Mouse (Mus musculus) intestine, embryonic 14.5 days (tissue): ENCODE data around the gene Prkce. TPM values are rescaled to one million over a fixed set of nuclear protein-coding genes. Genes with fewer than 3 reads are reported as not detected.

Experiments used
- ATAC-seq: fragments of 200-750 bp; cut with Nextera tagmentation; replicated peaks from 2 replicates; pipeline ENCODE4 v1.8.0; 2017; ENCODE audit warnings: low read depth, moderate number of reproducible peaks, moderate TSS enrichment, moderate library complexity; ENCODE audit not compliant: low FRiP score, low TSS enrichment
- DNase-seq: peaks from one replicate; pipeline ENCODE4 v3.0.0-alpha.2; 2018; ENCODE audit warnings: low spot score
- H3K27ac ChIP-seq: fragments of 300-500 bp; sonication (generic); 2 replicates; pipeline ENCODE4 v1.5.1; 2014; ENCODE audit warnings: low read depth, mild to moderate bottlenecking, control low read depth
- H3K27me3 ChIP-seq: fragments of 300-500 bp; sonication (generic); replicated peaks from 2 replicates; pipeline ENCODE4 v1.6.1; 2014; ENCODE audit warnings: low read length, control low read depth; ENCODE audit not compliant: control insufficient read depth, insufficient read depth
- H3K36me3 ChIP-seq: fragments of 300-500 bp; sonication (generic); 2 replicates; pipeline ENCODE4 v1.6.1; 2014; ENCODE audit warnings: low read length, control low read depth; ENCODE audit not compliant: control insufficient read depth, insufficient read depth
- H3K4me1 ChIP-seq: fragments of 300-500 bp; sonication (generic); replicated peaks from 2 replicates; pipeline ENCODE4 v1.6.1; 2014; ENCODE audit warnings: low read length, control low read depth, mixed read lengths; ENCODE audit not compliant: control insufficient read depth, insufficient read depth
- H3K4me2 ChIP-seq: fragments of 300-500 bp; sonication (generic); 2 replicates; pipeline ENCODE4 v1.6.1; 2014; ENCODE audit warnings: low read length
- H3K4me3 ChIP-seq: fragments of 300-500 bp; sonication (generic); 2 replicates; pipeline ENCODE4 v1.5.1; 2014; ENCODE audit warnings: low read depth, low read length, control low read depth, mixed read lengths
- H3K9ac ChIP-seq: fragments of 300-500 bp; sonication (generic); 2 replicates; pipeline ENCODE4 v1.6.1; 2014; ENCODE audit warnings: mild to moderate bottlenecking, low read length
- H3K9me3 ChIP-seq: fragments of 300-500 bp; sonication (generic); 2 replicates; pipeline ENCODE4 v1.6.1; 2016; ENCODE audit warnings: low read length, control low read depth; ENCODE audit not compliant: control insufficient read depth
- WGBS: fragments of 180-500 bp; shearing (Covaris S2); extraction: QIAGEN DNeasy Blood & Tissue Kit; methylation state at CpG from one replicate; pipeline ENCODE4 v1.1.7; 2014; 5-methylcytosine and 5-hydroxymethylcytosine counted together
- polyA plus RNA-seq: library from polyadenylated mRNA; unstranded; fragments of >200 nt; fragmentation: Nextera tagmentation; extraction: Ambion mirVana; gene quantifications from 2 replicates; pipeline ENCODE4 v1.2.1, GENCODE M21; 2014

The Prkce gene
- polyA plus RNA-seq, 1 experiment from 2014 or later = 7.5 TPM

- H3K27me3 ChIP-seq = no peaks in the 10 kb centered on the region
- H3K4me3 ChIP-seq = no peak overlapping the region
- no peak overlapping the region for H3K9ac ChIP-seq
- H3K4me1 ChIP-seq = peaks cover 27% of the 10 kb centered on the region
- H3K27ac ChIP-seq = no peak overlapping the region
- no peaks in the 10 kb centered on the region for H3K36me3 ChIP-seq
- H3K9me3 ChIP-seq = no peaks in the 10 kb centered on the region
- DNase-seq (no peak), ATAC-seq (no peak)
- H3K4me2 ChIP-seq = no peak overlapping the region
- 19% methylated on average over 17 of the region's 17 CpGs for WGBS
Measured at GRCm38 (mm10) chr17:86379405-86380137, 212.0 kb downstream of the Prkce start.

GRCm38 (mm10) chr17:86381464-86381863 is 213.9 kb downstream of the Prkce start:
- no peak for DNase-seq
- Histone ChIP-seq H3K4me3 (no peak overlapping the region), H3K9ac (no peak overlapping the region), H3K36me3 (no peaks in the 10 kb centered on the region), H3K27ac (no peak overlapping the region), H3K9me3 (no peaks in the 10 kb centered on the region), H3K4me2 (no peak overlapping the region), H3K4me1 (peaks cover 27% of the 10 kb centered on the region), H3K27me3 (no peaks in the 10 kb centered on the region)
- ATAC-seq = no peak
- 91% methylated on average over 9 of the region's 9 CpGs for WGBS

- no peak for DNase-seq
- ATAC-seq = no peak
Measured at GRCm38 (mm10) chr17:86382885-86383284, 215.3 kb downstream of the Prkce start.

GRCm38 (mm10) chr17:86383699-86384572 is 216.4 kb downstream of the Prkce start:
- Histone ChIP-seq H3K4me2 (no peak overlapping the region), H3K9me3 (no peaks in the 10 kb centered on the region), H3K9ac (no peak overlapping the region), H3K27ac (no peak overlapping the region), H3K27me3 (no peaks in the 10 kb centered on the region), H3K4me1 (peaks cover 25% of the 10 kb centered on the region), H3K36me3 (no peaks in the 10 kb centered on the region), H3K4me3 (no peak overlapping the region)
- ATAC-seq (no peak), DNase-seq (no peak)
- WGBS = 61% methylated on average over 18 of the region's 18 CpGs

More at GRCm38 (mm10) chr17:86382885-86383284, 215.3 kb downstream of the Prkce start:
- no peak overlapping the region for H3K27ac ChIP-seq
- WGBS = 31% methylated on average over 2 of the region's 2 CpGs
- no peak overlapping the region for H3K9ac ChIP-seq
- no peak overlapping the region for H3K4me2 ChIP-seq
- no peak overlapping the region for H3K4me3 ChIP-seq
- no peaks in the 10 kb centered on the region for H3K36me3 ChIP-seq
- H3K4me1 ChIP-seq = peaks cover 27% of the 10 kb centered on the region
- H3K27me3 ChIP-seq = no peaks in the 10 kb centered on the region
- no peaks in the 10 kb centered on the region for H3K9me3 ChIP-seq

- Histone ChIP-seq H3K27me3 (no peaks in the 10 kb centered on the region), H3K9me3 (no peaks in the 10 kb centered on the region), H3K27ac (no peak overlapping the region), H3K4me2 (no peak overlapping the region), H3K9ac (no peak overlapping the region), H3K4me1 (no peaks in the 10 kb centered on the region), H3K4me3 (no peak overlapping the region), H3K36me3 (no peaks in the 10 kb centered on the region)
- DNase-seq (no peak), ATAC-seq (no peak)
- 88% methylated on average over 5 of the region's 5 CpGs for WGBS
Measured at GRCm38 (mm10) chr17:86392475-86392874, 224.9 kb downstream of the Prkce start.

GRCm38 (mm10) chr17:86393191-86393590 is 225.6 kb downstream of the Prkce start:
- ATAC-seq (no peak), DNase-seq (no peak)
- no peak overlapping the region for H3K4me2 ChIP-seq
- H3K9ac ChIP-seq = no peak overlapping the region
- no peak overlapping the region for H3K4me3 ChIP-seq
- no peaks in the 10 kb centered on the region for H3K4me1 ChIP-seq
- no peaks in the 10 kb centered on the region for H3K27me3 ChIP-seq
- H3K9me3 ChIP-seq = no peaks in the 10 kb centered on the region
- H3K27ac ChIP-seq = no peak overlapping the region
- no peaks in the 10 kb centered on the region for H3K36me3 ChIP-seq
- WGBS = 95% methylated on average over 10 of the region's 10 CpGs

GRCm38 (mm10) chr17:86397097-86397496 is 229.5 kb downstream of the Prkce start:
- no peaks in the 10 kb centered on the region for H3K4me1 ChIP-seq
- H3K27me3 ChIP-seq = no peaks in the 10 kb centered on the region
- H3K9me3 ChIP-seq = no peaks in the 10 kb centered on the region
- no peak overlapping the region for H3K4me3 ChIP-seq
- H3K4me2 ChIP-seq = no peak overlapping the region
- no peak overlapping the region for H3K27ac ChIP-seq
- no peaks in the 10 kb centered on the region for H3K36me3 ChIP-seq
- no peak for ATAC-seq
- no peak for DNase-seq
- H3K9ac ChIP-seq = no peak overlapping the region

- Histone ChIP-seq H3K27me3 (no peaks in the 10 kb centered on the region), H3K4me3 (no peak overlapping the region), H3K27ac (no peak overlapping the region), H3K9me3 (no peaks in the 10 kb centered on the region), H3K9ac (no peak overlapping the region), H3K4me2 (no peak overlapping the region), H3K36me3 (no peaks in the 10 kb centered on the region), H3K4me1 (no peaks in the 10 kb centered on the region)
- DNase-seq = no peak
- ATAC-seq = no peak
- WGBS = 78% methylated on average over 5 of the region's 5 CpGs
Measured at GRCm38 (mm10) chr17:86397647-86398046, 230.1 kb downstream of the Prkce start.
